Mouse (Mus musculus): ENCODE results near the gene Pacrg. TPM values are rescaled to one million over a fixed set of nuclear protein-coding genes. Genes with fewer than 3 reads are reported as not detected.

Gene Pacrg
- polyA plus RNA-seq (2014; fragmentation: Nextera tagmentation; extraction: Ambion mirVana), result 0.93 and 1.3 TPM in 2 replicates

DNA sequence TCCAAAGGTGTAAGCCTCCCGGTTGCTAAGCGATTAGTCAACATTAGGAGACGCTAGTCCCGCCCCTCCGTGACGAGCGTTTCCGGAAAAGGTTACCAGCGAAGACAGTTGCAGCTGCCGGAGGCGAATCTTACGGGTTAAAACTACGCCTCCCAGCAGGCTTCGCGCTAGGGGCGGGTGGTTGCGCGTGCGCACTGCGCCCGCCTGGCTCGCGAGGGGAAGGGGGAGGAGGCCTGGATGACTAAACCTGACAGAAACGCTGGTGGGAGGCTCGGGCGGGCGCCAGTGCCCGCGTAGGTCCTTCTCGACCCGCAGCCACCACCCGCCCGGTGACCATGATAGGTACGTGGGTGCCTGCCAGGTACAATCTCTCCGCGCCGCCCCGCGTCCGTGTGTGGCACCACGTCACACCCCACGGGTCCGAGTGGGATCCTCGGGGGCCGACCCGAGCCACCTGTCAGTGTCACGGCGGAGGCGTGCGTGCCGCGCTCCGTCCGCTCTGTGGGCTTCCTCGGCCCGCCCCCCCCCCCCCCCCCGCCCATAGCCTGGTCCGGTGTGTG lies at the start of gene Pacrg, which contains the start of gene Prkn:
TSS of gene Pacrg (minus strand) at position 164 of the 560 bp plus-strand sequence.
TSS of gene Prkn (plus strand) at position 237 of the 560 bp plus-strand sequence.
- H3K27me3 ChIP-seq (ENCODE audit: control insufficient read depth, insufficient read depth, low read length), result no peaks in the 10 kb centered on the region
- H3K36me3 ChIP-seq (ENCODE audit: control insufficient read depth, insufficient read depth, low read length), result no peaks in the 10 kb centered on the region
- peak within 1 kb of the TSS; percentile 17; the same call in 1 of the 2 replicates for H3K27ac ChIP-seq (ENCODE audit: low read depth, low read length)
- peak within 1 kb of the TSS; percentile 76 for H3K9ac ChIP-seq (ENCODE audit: low read depth, low read length)
- H3K4me2 ChIP-seq, result peak within 1 kb of the TSS; percentile 80
- peak within 1 kb of the TSS; percentile 70 for H3K4me3 ChIP-seq (ENCODE audit: low read depth, low read length)
- peaks cover 3% of the 10 kb centered on the region; the same call in 1 of the 2 replicates for H3K4me1 ChIP-seq (ENCODE audit: control insufficient read depth, insufficient read depth, low read length)
- ATAC-seq (replicated peaks; ENCODE audit: insufficient number of reproducible peaks, low FRiP score, low TSS enrichment), result peak; percentile 98
- WGBS (ENCODE audit: insufficient replicate concordance), result under 1% methylated on average over 43 of the region's 58 CpGs
- H3K9me3 ChIP-seq (replicated peaks; ENCODE audit: control insufficient read depth, low read length), result no peaks in the 10 kb centered on the region

GRCm38 (mm10) chr17:10887924-10888323 lies 47.8 kb upstream of the Pacrg start:
- WGBS (ENCODE audit: insufficient replicate concordance), result 35% methylated on average over 4 of the region's 4 CpGs
- ATAC-seq (replicated peaks; ENCODE audit: insufficient number of reproducible peaks, low FRiP score, low TSS enrichment), result no peak
- H3K9ac ChIP-seq (ENCODE audit: low read depth, low read length), result no peak overlapping the region

GRCm38 (mm10) chr17:10882260-10882659 lies 42.1 kb upstream of the Pacrg start:
- Histone ChIP-seq H3K9me3 (replicated peaks; ENCODE audit: control insufficient read depth, low read length) (no peaks in the 10 kb centered on the region), H3K27ac (ENCODE audit: low read depth, low read length) (no peak overlapping the region), H3K36me3 (ENCODE audit: control insufficient read depth, insufficient read depth, low read length) (no peaks in the 10 kb centered on the region), H3K27me3 (ENCODE audit: control insufficient read depth, insufficient read depth, low read length) (no peaks in the 10 kb centered on the region), H3K4me2 (no peak overlapping the region), H3K4me1 (ENCODE audit: control insufficient read depth, insufficient read depth, low read length) (no peaks in the 10 kb centered on the region), H3K9ac (ENCODE audit: low read depth, low read length) (no peak overlapping the region), H3K4me3 (ENCODE audit: low read depth, low read length) (no peak overlapping the region)
- no peak for ATAC-seq (replicated peaks; ENCODE audit: insufficient number of reproducible peaks, low FRiP score, low TSS enrichment)
- 66% methylated on average over 1 of the region's 1 CpGs for WGBS (ENCODE audit: insufficient replicate concordance)

More at GRCm38 (mm10) chr17:10887924-10888323, 47.8 kb upstream of the Pacrg start:
- H3K4me2 ChIP-seq, result no peak overlapping the region
- H3K27ac ChIP-seq (ENCODE audit: low read depth, low read length), result no peak overlapping the region
- no peaks in the 10 kb centered on the region for H3K36me3 ChIP-seq (ENCODE audit: control insufficient read depth, insufficient read depth, low read length)
- no peaks in the 10 kb centered on the region for H3K27me3 ChIP-seq (ENCODE audit: control insufficient read depth, insufficient read depth, low read length)
- no peaks in the 10 kb centered on the region for H3K4me1 ChIP-seq (ENCODE audit: control insufficient read depth, insufficient read depth, low read length)
- H3K9me3 ChIP-seq (replicated peaks; ENCODE audit: control insufficient read depth, low read length), result no peaks in the 10 kb centered on the region
- no peak overlapping the region for H3K4me3 ChIP-seq (ENCODE audit: low read depth, low read length)

DNA sequence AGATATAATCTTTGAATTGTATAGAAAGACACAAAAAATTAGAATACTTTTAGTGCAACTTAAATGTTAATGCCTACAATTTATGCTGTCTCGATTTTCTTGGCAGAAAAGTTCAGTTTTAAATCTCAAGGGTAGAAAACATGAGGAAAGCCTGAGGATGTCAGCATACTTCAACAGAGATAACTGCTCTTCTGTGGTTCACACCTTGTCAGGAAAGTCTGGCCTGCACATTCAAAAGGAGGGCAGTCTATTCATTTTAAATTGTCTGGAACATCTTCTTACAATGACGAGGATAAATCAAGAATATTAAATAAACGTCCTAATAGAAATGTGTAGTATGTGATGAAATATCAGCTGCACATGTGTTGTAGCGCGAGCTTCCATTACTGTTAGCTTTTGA lies 38.9 kb upstream of the Pacrg start:
- no peaks in the 10 kb centered on the region for H3K36me3 ChIP-seq (ENCODE audit: control insufficient read depth, insufficient read depth, low read length)
- H3K4me2 ChIP-seq, result no peak overlapping the region
- H3K9ac ChIP-seq (ENCODE audit: low read depth, low read length), result no peak overlapping the region
- H3K9me3 ChIP-seq (replicated peaks; ENCODE audit: control insufficient read depth, low read length), result no peaks in the 10 kb centered on the region
- H3K27ac ChIP-seq (ENCODE audit: low read depth, low read length), result no peak overlapping the region
- no peak overlapping the region for H3K4me3 ChIP-seq (ENCODE audit: low read depth, low read length)
- WGBS (ENCODE audit: insufficient replicate concordance), result 72% methylated on average over 5 of the region's 5 CpGs
- no peaks in the 10 kb centered on the region for H3K4me1 ChIP-seq (ENCODE audit: control insufficient read depth, insufficient read depth, low read length)
- no peaks in the 10 kb centered on the region for H3K27me3 ChIP-seq (ENCODE audit: control insufficient read depth, insufficient read depth, low read length)
- ATAC-seq (replicated peaks; ENCODE audit: insufficient number of reproducible peaks, low FRiP score, low TSS enrichment), result no peak

- Histone ChIP-seq H3K9ac (ENCODE audit: low read depth, low read length) (no peak overlapping the region), H3K9me3 (replicated peaks; ENCODE audit: control insufficient read depth, low read length) (no peaks in the 10 kb centered on the region), H3K4me2 (no peak overlapping the region), H3K27me3 (ENCODE audit: control insufficient read depth, insufficient read depth, low read length) (no peaks in the 10 kb centered on the region), H3K36me3 (ENCODE audit: control insufficient read depth, insufficient read depth, low read length) (no peaks in the 10 kb centered on the region), H3K4me3 (ENCODE audit: low read depth, low read length) (no peak overlapping the region), H3K27ac (ENCODE audit: low read depth, low read length) (no peak overlapping the region), H3K4me1 (ENCODE audit: control insufficient read depth, insufficient read depth, low read length) (no peaks in the 10 kb centered on the region)
- ATAC-seq (replicated peaks; ENCODE audit: insufficient number of reproducible peaks, low FRiP score, low TSS enrichment), result no peak
- WGBS (ENCODE audit: insufficient replicate concordance), result 66% methylated on average over 7 of the region's 7 CpGs
These were observed 34.4 kb upstream of the Pacrg start for GRCm38 (mm10) chr17:10874208-10875187.

DNA sequence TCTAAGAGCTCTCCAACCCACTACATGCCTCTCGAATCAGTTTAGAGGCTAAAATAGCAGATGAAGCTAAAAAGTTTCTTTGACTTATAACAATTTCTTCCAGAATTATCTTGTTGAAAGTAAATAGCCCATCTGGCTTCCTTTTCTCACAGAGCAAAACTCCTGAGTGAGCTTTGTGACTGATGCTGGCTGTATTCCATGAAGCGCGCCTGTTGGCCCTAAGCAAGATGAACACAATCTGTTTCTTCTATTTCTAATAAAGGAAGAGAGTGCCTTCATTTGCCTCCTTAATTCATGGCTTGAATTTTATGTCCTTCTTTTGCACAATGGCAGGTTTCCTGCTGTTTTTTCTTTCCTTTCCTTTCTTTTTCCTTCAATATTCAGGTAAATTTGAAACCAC lies 14.1 kb upstream of the Pacrg start:
- Histone ChIP-seq H3K4me3 (ENCODE audit: low read depth, low read length) (no peak overlapping the region), H3K4me1 (ENCODE audit: control insufficient read depth, insufficient read depth, low read length) (no peaks in the 10 kb centered on the region), H3K9ac (ENCODE audit: low read depth, low read length) (no peak overlapping the region), H3K27ac (ENCODE audit: low read depth, low read length) (no peak overlapping the region), H3K9me3 (replicated peaks; ENCODE audit: control insufficient read depth, low read length) (no peaks in the 10 kb centered on the region), H3K36me3 (ENCODE audit: control insufficient read depth, insufficient read depth, low read length) (no peaks in the 10 kb centered on the region), H3K27me3 (ENCODE audit: control insufficient read depth, insufficient read depth, low read length) (no peaks in the 10 kb centered on the region), H3K4me2 (no peak overlapping the region)
- ATAC-seq (replicated peaks; ENCODE audit: insufficient number of reproducible peaks, low FRiP score, low TSS enrichment), result no peak
- 83% methylated on average over 3 of the region's 3 CpGs for WGBS (ENCODE audit: insufficient replicate concordance)

DNA sequence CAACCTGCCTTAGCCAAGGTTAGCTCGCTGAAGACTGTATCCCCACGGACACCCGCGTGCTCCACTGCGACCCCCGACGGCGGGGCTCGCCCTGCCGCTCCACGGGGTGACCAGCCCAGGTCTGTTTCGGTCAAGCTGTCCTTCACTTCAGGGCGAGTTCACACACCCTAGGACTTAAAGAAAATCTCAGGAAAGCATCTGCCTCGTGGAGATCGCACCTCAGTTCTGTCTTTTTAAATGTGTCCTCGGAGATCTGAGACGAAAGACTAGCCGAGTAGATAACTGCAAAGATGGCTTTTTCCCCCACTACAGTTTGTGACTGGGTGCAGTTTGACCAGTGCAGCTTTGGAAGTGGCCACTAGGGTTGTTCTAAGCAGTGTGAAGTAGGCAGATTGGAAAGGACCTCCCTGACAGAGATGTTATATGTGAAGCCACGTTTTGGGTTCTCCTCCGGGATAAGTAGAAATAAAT lies 655 bp upstream of the Pacrg start:
- Histone ChIP-seq H3K27me3 (ENCODE audit: control insufficient read depth, insufficient read depth, low read length) (no peaks in the 10 kb centered on the region), H3K27ac (ENCODE audit: low read depth, low read length) (peak overlapping the region; percentile 17; the same call in 1 of the 2 replicates), H3K9ac (ENCODE audit: low read depth, low read length) (peak overlapping the region; percentile 76), H3K4me1 (ENCODE audit: control insufficient read depth, insufficient read depth, low read length) (peaks cover 3% of the 10 kb centered on the region; the same call in 1 of the 2 replicates), H3K4me2 (peak overlapping the region; percentile 80), H3K4me3 (ENCODE audit: low read depth, low read length) (peak overlapping the region; percentile 70), H3K9me3 (replicated peaks; ENCODE audit: control insufficient read depth, low read length) (no peaks in the 10 kb centered on the region), H3K36me3 (ENCODE audit: control insufficient read depth, insufficient read depth, low read length) (no peaks in the 10 kb centered on the region)
- WGBS (ENCODE audit: insufficient replicate concordance), result 2% methylated on average over 20 of the region's 20 CpGs
- ATAC-seq (replicated peaks; ENCODE audit: insufficient number of reproducible peaks, low FRiP score, low TSS enrichment), result peak; percentile 41

DNA sequence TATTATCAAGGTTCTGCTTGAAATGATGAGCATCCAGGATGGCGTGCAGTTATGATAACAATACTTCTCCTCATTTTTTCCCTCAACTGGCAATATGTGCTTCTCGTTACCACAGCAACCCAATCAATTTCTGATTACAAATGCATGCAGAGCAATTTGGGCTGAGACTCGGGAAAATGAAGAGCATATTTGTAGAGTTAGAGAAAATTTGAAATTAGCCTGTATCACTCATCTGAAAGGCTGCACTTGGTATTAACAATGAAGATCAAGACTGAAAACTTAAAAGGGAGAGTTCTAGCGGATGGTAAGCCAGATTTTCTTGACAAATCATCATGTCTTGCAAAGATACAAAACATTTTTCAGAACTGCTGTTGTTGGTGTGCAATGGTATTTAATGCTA lies 21.1 kb downstream of the Pacrg start:
- H3K9ac ChIP-seq (ENCODE audit: low read depth, low read length), result no peak overlapping the region
- no peak for ATAC-seq (replicated peaks; ENCODE audit: insufficient number of reproducible peaks, low FRiP score, low TSS enrichment)
- H3K4me2 ChIP-seq, result no peak overlapping the region
- H3K4me1 ChIP-seq (ENCODE audit: control insufficient read depth, insufficient read depth, low read length), result no peaks in the 10 kb centered on the region
- no peak overlapping the region for H3K27ac ChIP-seq (ENCODE audit: low read depth, low read length)
- WGBS (ENCODE audit: insufficient replicate concordance), result 67% methylated on average over 4 of the region's 4 CpGs
- no peaks in the 10 kb centered on the region for H3K9me3 ChIP-seq (replicated peaks; ENCODE audit: control insufficient read depth, low read length)
- H3K36me3 ChIP-seq (ENCODE audit: control insufficient read depth, insufficient read depth, low read length), result no peaks in the 10 kb centered on the region
- H3K27me3 ChIP-seq (ENCODE audit: control insufficient read depth, insufficient read depth, low read length), result no peaks in the 10 kb centered on the region
- H3K4me3 ChIP-seq (ENCODE audit: low read depth, low read length), result no peak overlapping the region
